Mouse (Mus musculus) 3T3-L1 (cell line): ENCODE data around the gene Camk1g.

Experiments
- DNase-seq: peaks from one replicate; pipeline ENCODE4 v3.0.0-alpha.2; 2015; ENCODE audit warnings: low read depth, low spot score

Gene Camk1g

GRCm38 (mm10) chr1:193333776-193334175 is 36.3 kb downstream of the Camk1g start:
- no peak for DNase-seq

GRCm38 (mm10) chr1:193332671-193333070 is 37.4 kb downstream of the Camk1g start:
- no peak for DNase-seq

- DNase-seq, result no peak
Observed at GRCm38 (mm10) chr1:193332018-193332417, 38.1 kb downstream of the Camk1g start.

- DNase-seq, result no peak
Observed at GRCm38 (mm10) chr1:193330626-193331025, 39.5 kb downstream of the Camk1g start.

GRCm38 (mm10) chr1:193330172-193330571 is 39.9 kb downstream of the Camk1g start:
- peak; percentile 31 for DNase-seq

- DNase-seq, result no peak
Observed at GRCm38 (mm10) chr1:193329557-193329956, 40.5 kb downstream of the Camk1g start.

GRCm38 (mm10) chr1:193327686-193328085 is 42.4 kb downstream of the Camk1g start:
- DNase-seq, result no peak

GRCm38 (mm10) chr1:193327216-193327615 is 42.9 kb downstream of the Camk1g start:
- no peak for DNase-seq

GRCm38 (mm10) chr1:193326456-193327145 is 43.5 kb downstream of the Camk1g start:
- DNase-seq, result peak; percentile 58

GRCm38 (mm10) chr1:193325891-193326290 is 44.2 kb downstream of the Camk1g start:
- DNase-seq, result no peak

GRCm38 (mm10) chr1:193324224-193324623 is 45.9 kb downstream of the Camk1g start:
- DNase-seq, result peak; percentile 24

- DNase-seq, result no peak
Observed at GRCm38 (mm10) chr1:193323686-193324085, 46.4 kb downstream of the Camk1g start.

GRCm38 (mm10) chr1:193320398-193320797 is 49.7 kb downstream of the Camk1g start:
- DNase-seq, result no peak

- DNase-seq, result peak; percentile 64
Observed at GRCm38 (mm10) chr1:193319721-193320120, 50.4 kb downstream of the Camk1g start.

- DNase-seq, result no peak
Observed at GRCm38 (mm10) chr1:193317159-193317559, 52.9 kb downstream of the Camk1g start.

- no peak for DNase-seq
Observed at GRCm38 (mm10) chr1:193316358-193316750, 53.7 kb downstream of the Camk1g start.

GRCm38 (mm10) chr1:193315705-193316357 is 54.3 kb downstream of the Camk1g start:
- DNase-seq, result peak; percentile 53

- DNase-seq, result no peak
Observed at GRCm38 (mm10) chr1:193311596-193311995, 58.5 kb downstream of the Camk1g start.

GRCm38 (mm10) chr1:193310519-193311085 is 59.5 kb downstream of the Camk1g start:
- no peak for DNase-seq

GRCm38 (mm10) chr1:193309785-193310518 is 60.1 kb downstream of the Camk1g start:
- no peak for DNase-seq

GRCm38 (mm10) chr1:193306832-193307231 is 63.3 kb downstream of the Camk1g start:
- no peak for DNase-seq

- no peak for DNase-seq
Observed at GRCm38 (mm10) chr1:193305386-193305785, 64.7 kb downstream of the Camk1g start.
